In the genomic region with DNA sequence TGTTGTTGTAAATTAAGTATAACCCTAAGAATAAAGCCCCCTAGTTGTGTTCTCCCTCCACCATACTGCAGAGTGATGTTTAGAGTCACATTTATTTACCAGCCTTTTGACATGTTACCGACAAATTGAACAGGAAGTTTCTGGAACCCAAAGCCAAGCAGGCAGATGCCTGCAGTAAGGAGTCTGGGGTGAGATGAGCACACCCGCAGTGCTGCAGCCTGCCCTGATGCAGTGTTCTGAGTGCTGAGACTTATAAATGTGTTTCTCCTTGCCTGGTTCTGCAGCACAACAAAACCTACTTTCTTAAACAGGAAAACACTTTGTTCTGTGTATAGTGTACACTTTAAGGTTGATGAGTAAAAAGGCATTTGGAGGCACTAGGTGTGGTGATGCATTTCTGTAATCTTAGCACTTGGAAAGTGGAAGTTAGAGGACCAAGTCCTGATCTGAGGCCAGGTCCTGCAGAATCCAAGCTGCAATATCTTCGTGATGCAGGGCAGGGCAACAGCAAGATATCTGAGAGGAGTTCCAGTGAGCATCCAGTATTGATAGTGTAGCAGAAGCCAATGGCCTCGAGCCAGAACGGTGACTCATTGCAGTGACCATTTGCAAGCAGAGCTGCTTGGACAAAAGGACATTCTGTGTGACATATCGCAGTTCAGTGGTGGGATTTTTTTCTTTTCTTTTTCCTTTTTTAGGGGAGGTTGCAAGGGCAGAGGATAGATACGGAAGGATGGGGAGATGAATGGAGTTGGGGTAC, we compare ENCODE assay signal across 9 mouse cellular contexts. TPM values are rescaled to one million over a fixed set of nuclear protein-coding genes. Genes with fewer than 3 reads are reported as not detected.
DNase-seq lines count a peak whose midpoint lies in the region; ATAC-seq and TF ChIP-seq lines count a peak whose summit lies in the region.
"Had no signal": no experiment of that assay in that cellular context is flagged by ENCODE, and none has a peak within 500 bp of the region (broad histone marks: within the 10 kb centered on the region; RNA-seq: fewer than 3 reads in every experiment).

No protein-coding gene starts in this region.

- H3K27me3 ChIP-seq in midbrain, postnatal 0 days (ENCODE audit: insufficient read depth, low read length) = no peaks in the 10 kb centered on the region
- no peaks in the 10 kb centered on the region for H3K27me3 ChIP-seq in midbrain, embryonic 13.5 days
- no peaks in the 10 kb centered on the region for H3K27me3 ChIP-seq in limb, embryonic 14.5 days (ENCODE audit: control insufficient read depth, insufficient read depth, low read length)
- H3K27me3 ChIP-seq: midbrain, embryonic 12.5 days had no signal

- H3K4me3 ChIP-seq in midbrain, postnatal 0 days (ENCODE audit: low read depth, low read length) = no peak overlapping the region
- no peak overlapping the region for H3K4me3 ChIP-seq in midbrain, embryonic 13.5 days (replicated peaks)
- no peak overlapping the region for H3K4me3 ChIP-seq in limb, embryonic 14.5 days (replicated peaks; ENCODE audit: low read length)
- H3K4me3 ChIP-seq: midbrain, embryonic 12.5 days had no signal

- no peak overlapping the region for H3K4me2 ChIP-seq in midbrain, postnatal 0 days (ENCODE audit: low read depth, low read length, poor library complexity, severe bottlenecking)
- no peak overlapping the region for H3K4me2 ChIP-seq in midbrain, embryonic 13.5 days (replicated peaks)
- H3K4me2 ChIP-seq in limb, embryonic 14.5 days (replicated peaks; ENCODE audit: low read depth, low read length, severe bottlenecking) = no peak overlapping the region
- H3K4me2 ChIP-seq: midbrain, embryonic 12.5 days had no signal

- 52% methylated on average over 7 of the region's 7 CpGs for WGBS in midbrain, postnatal 0 days
- 71% methylated on average over 7 of the region's 7 CpGs for WGBS in midbrain, embryonic 13.5 days
- WGBS in limb, embryonic 14.5 days = 65% methylated on average over 7 of the region's 7 CpGs

- peak; percentile 77 for DNase-seq in midbrain, postnatal 0 days (ENCODE audit: low spot score)
- DNase-seq in heart, adult 9 months (ENCODE audit: low spot score in 2 of 2) = peak; percentile 62 to 84
- peak; percentile 33 for DNase-seq in limb, embryonic 14.5 days (ENCODE audit: low spot score)
- peak; percentile 65 for DNase-seq in telencephalon, adult 2 months (ENCODE audit: low read depth, low spot score)
- no peak for DNase-seq in embryo, embryonic 9.5 days (ENCODE audit: extremely low spot score)
- no peak for DNase-seq in liver

- TF ChIP-seq POLR2A in limb, embryonic 14.5 days (IDR thresholded peaks at IDR 0.05; ENCODE audit: borderline replicate concordance, extremely low read depth, insufficient read depth, insufficient read length) = no peak

- no peaks in the 10 kb centered on the region for H3K36me3 ChIP-seq in midbrain, postnatal 0 days (ENCODE audit: insufficient read depth, low read length)
- H3K36me3 ChIP-seq in midbrain, embryonic 13.5 days = no peaks in the 10 kb centered on the region
- H3K36me3 ChIP-seq in limb, embryonic 14.5 days (ENCODE audit: control insufficient read depth, insufficient read depth, low read length) = 0 out of 2 replicates have a peak, but pooled peaks cover 3% of the 10 kb centered on the region
- H3K36me3 ChIP-seq: midbrain, embryonic 12.5 days had no signal

- H3K4me1 ChIP-seq in midbrain, postnatal 0 days (ENCODE audit: insufficient read depth, low read length) = peaks cover 10% of the 10 kb centered on the region; the same call in 1 of the 2 replicates
- peaks cover 52% of the 10 kb centered on the region for H3K4me1 ChIP-seq in midbrain, embryonic 13.5 days (replicated peaks)
- peaks cover 17% of the 10 kb centered on the region for H3K4me1 ChIP-seq in limb, embryonic 14.5 days (ENCODE audit: control insufficient read depth, insufficient read depth, low read length)

- no peak overlapping the region for H3K9ac ChIP-seq in midbrain, postnatal 0 days (replicated peaks; ENCODE audit: low read length, poor library complexity, severe bottlenecking)
- H3K9ac ChIP-seq in midbrain, embryonic 13.5 days (replicated peaks) = no peak overlapping the region
- H3K9ac ChIP-seq in limb, embryonic 14.5 days (ENCODE audit: low read depth, low read length, severe bottlenecking) = no peak overlapping the region
- H3K9ac ChIP-seq: midbrain, embryonic 12.5 days had no signal

- ATAC-seq in midbrain, postnatal 0 days (ENCODE audit: low FRiP score) = no peak
- no peak for ATAC-seq in midbrain, embryonic 13.5 days
- peak; percentile 56 for ATAC-seq in cerebellum, adult (ENCODE audit: insufficient number of reproducible peaks, low FRiP score, low TSS enrichment)
- ATAC-seq in limb, embryonic 14.5 days (ENCODE audit: low FRiP score, low read depth) = no peak

- TF ChIP-seq CTCF in midbrain, postnatal 0 days (IDR thresholded peaks at IDR 0.05) = no peak

- no peak overlapping the region for H3K27ac ChIP-seq in midbrain, postnatal 0 days (ENCODE audit: low read depth, low read length)
- H3K27ac ChIP-seq in midbrain, embryonic 13.5 days = no peak overlapping the region
- H3K27ac ChIP-seq in limb, embryonic 14.5 days (replicated peaks; ENCODE audit: low read depth, low read length) = no peak overlapping the region
- H3K27ac ChIP-seq: midbrain, embryonic 12.5 days had no signal

- H3K9me3 ChIP-seq in midbrain, postnatal 0 days (ENCODE audit: low read length) = no peaks in the 10 kb centered on the region
- no peaks in the 10 kb centered on the region for H3K9me3 ChIP-seq in midbrain, embryonic 13.5 days
- H3K9me3 ChIP-seq in limb, embryonic 14.5 days (ENCODE audit: control insufficient read depth, low read length) = no peaks in the 10 kb centered on the region
- H3K9me3 ChIP-seq: midbrain, embryonic 12.5 days had no signal

RNA-seq across cellular contexts. Expression of gene Plekha5, which starts 58.0 kb away (rescaled TPM):
- 28.8 and 39.4 TPM in 2 replicates for total RNA-seq in midbrain, postnatal 0 days (2014; rRNA removed)
- 21.8 and 24.2 TPM in 2 replicates for polyA plus RNA-seq in midbrain, postnatal 0 days (2015; fragmentation: Nextera tagmentation; extraction: Ambion mirVana)
- polyA plus RNA-seq in midbrain, embryonic 13.5 days (2015; fragmentation: Nextera tagmentation; extraction: Ambion mirVana) = 39.9 and 41.8 TPM in 2 replicates
- polyA plus RNA-seq in limb, embryonic 14.5 days (2012; rRNA removed) = 74.0 and 87.2 TPM in 2 replicates
- 50.8 and 59.9 TPM in 2 replicates for polyA plus RNA-seq in limb, embryonic 14.5 days (2014; fragmentation: Nextera tagmentation; extraction: Ambion mirVana)

Comparison
In these comparisons a context has a peak if more than half of its experiments do, and no peak if none do; other contexts are left out.
1. DNase-seq: peak in midbrain, postnatal 0 days (single experiment), heart, adult 9 months (2 of 2), limb, embryonic 14.5 days (single experiment) and telencephalon, adult 2 months (single experiment); none in embryo, embryonic 9.5 days (single experiment) and liver (single experiment).